In genomic region chr12:8920996-8921393, GRCm38 (mm10) we compare ENCODE assay signal across 8 mouse cellular contexts. TPM values are rescaled to one million over a fixed set of nuclear protein-coding genes. Genes with fewer than 3 reads are reported as not detected.
A peak's percentile ranks its signal among the peaks of the same experiment; 100 is the strongest.
DNase-seq lines count a peak whose midpoint lies in the region; ATAC-seq and TF ChIP-seq lines count a peak whose summit lies in the region.

No protein-coding gene starts in this region.

- H3K27me3 ChIP-seq in embryonic facial prominence, embryonic 10.5 days (replicated peaks; ENCODE audit: low read depth, poor library complexity, severe bottlenecking): no peaks in the 10 kb centered on the region
- H3K27me3 ChIP-seq in intestine, embryonic 15.5 days (replicated peaks): no peaks in the 10 kb centered on the region
- H3K27me3 ChIP-seq in neural tube, embryonic 13.5 days: no peaks in the 10 kb centered on the region

- WGBS in embryonic facial prominence, embryonic 10.5 days: 37% methylated on average over 1 of the region's 1 CpGs
- 0% methylated on average over 1 of the region's 1 CpGs for WGBS in intestine, embryonic 15.5 days
- 32% methylated on average over 1 of the region's 1 CpGs for WGBS in neural tube, embryonic 13.5 days

- ATAC-seq in intestine, embryonic 15.5 days: no peak
- no peak for ATAC-seq in neural tube, embryonic 13.5 days (ENCODE audit: low read depth)
- no peak for ATAC-seq in cerebellum, adult (ENCODE audit: insufficient number of reproducible peaks, low FRiP score, low TSS enrichment)
- ATAC-seq in megakaryocyte-erythroid progenitor cell, adult 5-6 weeks (replicated peaks; ENCODE audit: low FRiP score, low TSS enrichment, poor library complexity, severe bottlenecking): no peak

- H3K4me1 ChIP-seq in embryonic facial prominence, embryonic 10.5 days: peaks cover 40% of the 10 kb centered on the region
- H3K4me1 ChIP-seq in intestine, embryonic 15.5 days (replicated peaks): peaks cover 15% of the 10 kb centered on the region; the same call in 1 of the 2 replicates
- peaks cover 48% of the 10 kb centered on the region for H3K4me1 ChIP-seq in neural tube, embryonic 13.5 days (replicated peaks)

- peak overlapping the region; percentile 66; the same call in 1 of the 2 replicates for H3K9ac ChIP-seq in intestine, embryonic 15.5 days
- H3K9ac ChIP-seq in neural tube, embryonic 13.5 days: peak overlapping the region; percentile 68

- peak overlapping the region; percentile 51 for H3K4me2 ChIP-seq in intestine, embryonic 15.5 days (replicated peaks)
- peak overlapping the region; percentile 78 for H3K4me2 ChIP-seq in neural tube, embryonic 13.5 days

- H3K4me3 ChIP-seq in layer of hippocampus, adult 2 months: peak overlapping the region; percentile 97
- H3K4me3 ChIP-seq in embryonic facial prominence, embryonic 10.5 days: peak overlapping the region; percentile 83
- H3K4me3 ChIP-seq in intestine, embryonic 15.5 days (replicated peaks): peak overlapping the region; percentile 74
- H3K4me3 ChIP-seq in neural tube, embryonic 13.5 days: peak overlapping the region; percentile 68

- H3K27ac ChIP-seq in layer of hippocampus, adult 2 months: peak overlapping the region; percentile 99
- peak overlapping the region; percentile 99 for H3K27ac ChIP-seq in embryonic facial prominence, embryonic 10.5 days (replicated peaks)
- H3K27ac ChIP-seq in intestine, embryonic 15.5 days: peak overlapping the region; percentile 99
- peak overlapping the region; percentile 97 for H3K27ac ChIP-seq in neural tube, embryonic 13.5 days (replicated peaks)

- TF ChIP-seq CTCF in layer of hippocampus, adult 2 months (conservative IDR thresholded peaks at IDR 0.05): no peak

- no peaks in the 10 kb centered on the region for H3K9me3 ChIP-seq in embryonic facial prominence, embryonic 10.5 days
- H3K9me3 ChIP-seq in intestine, embryonic 15.5 days: no peaks in the 10 kb centered on the region
- H3K9me3 ChIP-seq in neural tube, embryonic 13.5 days: no peaks in the 10 kb centered on the region

- peaks cover 23% of the 10 kb centered on the region for H3K36me3 ChIP-seq in embryonic facial prominence, embryonic 10.5 days (replicated peaks)
- H3K36me3 ChIP-seq in intestine, embryonic 15.5 days: peaks cover 2% of the 10 kb centered on the region; the same call in 1 of the 2 replicates
- H3K36me3 ChIP-seq in neural tube, embryonic 13.5 days: 0 out of 2 replicates have a peak, but pooled peaks cover 1% of the 10 kb centered on the region

- no peak for DNase-seq in layer of hippocampus, adult 2 months (ENCODE audit: low spot score in 2 of 2)
- DNase-seq in layer of hippocampus, adult 9-10 months (ENCODE audit: low spot score): no peak
- no peak for DNase-seq in embryonic facial prominence, embryonic 10.5 days (ENCODE audit: low spot score)
- no peak for DNase-seq in retina, embryonic 14.5 days (ENCODE audit: low spot score)

RNA-seq across cellular contexts. Expression of gene Laptm4a, which starts 0.5 kb away (rescaled TPM):
- 100 to 1,000 TPM; 208 to 222 TPM for total RNA-seq in layer of hippocampus, adult 2 months (2021)
- 170 and 196 TPM in 2 replicates for polyA plus RNA-seq in embryonic facial prominence, embryonic 10.5 days (2016; fragmentation: Nextera tagmentation; extraction: Ambion mirVana)
- 249 and 294 TPM in 2 replicates for polyA plus RNA-seq in intestine, embryonic 15.5 days (2015; fragmentation: Nextera tagmentation; extraction: Ambion mirVana)
- 235 and 251 TPM in 2 replicates for polyA plus RNA-seq in neural tube, embryonic 13.5 days (2015; fragmentation: Nextera tagmentation; extraction: Ambion mirVana)
- 50.3 and 55.2 TPM in 2 replicates for total RNA-seq in megakaryocyte-erythroid progenitor cell, adult 5-6 weeks (2014; fragmentation: Nextera tagmentation)
- 104 and 135 TPM in 2 replicates for total RNA-seq in megakaryocyte-erythroid progenitor cell, adult 5-6 weeks (2017)

RNA-seq across cellular contexts. Expression of gene Matn3, which starts 26.7 kb away (rescaled TPM):
- not detected for total RNA-seq in layer of hippocampus, adult 2 months (2021)
- 3.0 and 3.3 TPM in 2 replicates for polyA plus RNA-seq in embryonic facial prominence, embryonic 10.5 days (2016; fragmentation: Nextera tagmentation; extraction: Ambion mirVana)
- polyA plus RNA-seq in intestine, embryonic 15.5 days (2015; fragmentation: Nextera tagmentation; extraction: Ambion mirVana): 0.11 and 0.13 TPM in 2 replicates
- 1.4 and 1.9 TPM in 2 replicates for polyA plus RNA-seq in neural tube, embryonic 13.5 days (2015; fragmentation: Nextera tagmentation; extraction: Ambion mirVana)
- total RNA-seq in megakaryocyte-erythroid progenitor cell, adult 5-6 weeks (2014; fragmentation: Nextera tagmentation): not detected in 2 replicates
- not detected in 2 replicates for total RNA-seq in megakaryocyte-erythroid progenitor cell, adult 5-6 weeks (2017)

RNA-seq across cellular contexts. Expression of gene Wdr35, which starts 52.7 kb away (rescaled TPM):
- total RNA-seq in layer of hippocampus, adult 2 months (2021): 10 to 100 TPM; 36.7 to 49.3 TPM
- 21.3 and 21.4 TPM in 2 replicates for polyA plus RNA-seq in embryonic facial prominence, embryonic 10.5 days (2016; fragmentation: Nextera tagmentation; extraction: Ambion mirVana)
- 9.9 and 11.6 TPM in 2 replicates for polyA plus RNA-seq in intestine, embryonic 15.5 days (2015; fragmentation: Nextera tagmentation; extraction: Ambion mirVana)
- 15.4 and 22.0 TPM in 2 replicates for polyA plus RNA-seq in neural tube, embryonic 13.5 days (2015; fragmentation: Nextera tagmentation; extraction: Ambion mirVana)
- total RNA-seq in megakaryocyte-erythroid progenitor cell, adult 5-6 weeks (2014; fragmentation: Nextera tagmentation): 5.8 and 6.5 TPM in 2 replicates
- 5.4 and 7.5 TPM in 2 replicates for total RNA-seq in megakaryocyte-erythroid progenitor cell, adult 5-6 weeks (2017)
